Mouse (Mus musculus): ENCODE data around the gene Gm20838. TPM values are rescaled to one million over a fixed set of nuclear protein-coding genes. Genes with fewer than 3 reads are reported as not detected.
"Not testable (repeated sequence)": the region's sequence is repeated elsewhere in the genome, so short reads cannot be mapped to it uniquely, and the experiment has no call there.

Gene Gm20838
- polyA plus RNA-seq (2012; ENCODE audit: insufficient read depth, insufficient read length, missing spikeins) = not detected in 2 replicates

- H3K27ac ChIP-seq (replicated peaks; ENCODE audit: low read depth, low read length); H3K4me1 ChIP-seq (ENCODE audit: control insufficient read depth, insufficient read depth, insufficient read length, low read length); H3K4me3 ChIP-seq (ENCODE audit: insufficient read depth, low read depth, low read length): not testable (repeated sequence)
Measured at GRCm38 (mm10) chrY:33543064-33543463, at the start of gene Gm20838. Gene Gm20838 (minus strand): TSS chrY:33543164.

All from brown adipose tissue, adult 24 weeks (tissue).